Mouse (Mus musculus): ENCODE data around the gene Il17ra.

Gene Il17ra

GRCm38 (mm10) chr6:120509975-120510374 is 46.9 kb downstream of the Il17ra start:
- DNase-seq (ENCODE audit: low spot score), result no peak

GRCm38 (mm10) chr6:120510425-120510824 is 47.4 kb downstream of the Il17ra start:
- peak; percentile 67 for DNase-seq (ENCODE audit: low spot score)

- no peak for DNase-seq (ENCODE audit: low spot score)
Measured at GRCm38 (mm10) chr6:120511212-120511611, 48.2 kb downstream of the Il17ra start.

- DNase-seq (ENCODE audit: low spot score), result no peak
Measured at GRCm38 (mm10) chr6:120516422-120516821, 53.4 kb downstream of the Il17ra start.

GRCm38 (mm10) chr6:120516879-120517278 is 53.8 kb downstream of the Il17ra start:
- DNase-seq (ENCODE audit: low spot score), result no peak

GRCm38 (mm10) chr6:120517311-120517710 is 54.3 kb downstream of the Il17ra start:
- no peak for DNase-seq (ENCODE audit: low spot score)

- no peak for DNase-seq (ENCODE audit: low spot score)
Measured at GRCm38 (mm10) chr6:120519647-120520046, 56.6 kb downstream of the Il17ra start.

GRCm38 (mm10) chr6:120524796-120525195 is 61.7 kb downstream of the Il17ra start:
- no peak for DNase-seq (ENCODE audit: low spot score)

- no peak for DNase-seq (ENCODE audit: low spot score)
Measured at GRCm38 (mm10) chr6:120529123-120529522, 66.1 kb downstream of the Il17ra start.

GRCm38 (mm10) chr6:120531020-120531965 is 68.2 kb downstream of the Il17ra start, which contains the start of gene Hdhd5:
Hdhd5 (minus strand) TSS chr6:120531319.
- DNase-seq (ENCODE audit: low spot score), result peak; percentile 88

- no peak for DNase-seq (ENCODE audit: low spot score)
Measured at GRCm38 (mm10) chr6:120532594-120532993, 69.5 kb downstream of the Il17ra start.

- DNase-seq (ENCODE audit: low spot score), result no peak
Measured at GRCm38 (mm10) chr6:120536337-120536736, 73.3 kb downstream of the Il17ra start.

Data from left cerebral cortex, adult 11 months (tissue).